Mouse (Mus musculus): ENCODE measurements around the gene Slc19a1.

Slc19a1 gene

DNA sequence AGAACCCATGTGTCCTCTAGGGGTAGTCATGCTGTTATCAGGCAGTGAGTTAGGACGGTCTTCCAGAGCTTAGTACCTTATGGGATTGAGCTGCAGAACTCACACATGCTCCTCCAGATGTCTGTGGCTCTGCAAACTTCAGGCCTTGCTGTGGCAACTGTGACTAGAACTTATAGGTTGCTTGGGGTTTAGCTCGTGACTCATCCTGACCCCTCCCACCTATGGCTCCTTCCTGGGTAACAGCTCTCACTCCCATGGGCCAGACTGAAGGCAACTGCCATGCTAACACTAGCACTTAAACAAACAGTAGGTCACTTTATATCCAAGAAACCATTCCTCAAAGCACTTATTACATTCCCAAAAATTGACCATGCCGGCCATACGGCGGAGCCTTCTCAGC is 1.4 kb upstream of the Slc19a1 start:
- in situ Hi-C loops (cut with MboI; ENCODE audit: unreplicated experiment in 2 of 2): loop anchor here in 1 of 2 experiments (25.0 kb wide), 1 partner anchor 693 kb away; the partner anchor contains the start of gene Dip2a

DNA sequence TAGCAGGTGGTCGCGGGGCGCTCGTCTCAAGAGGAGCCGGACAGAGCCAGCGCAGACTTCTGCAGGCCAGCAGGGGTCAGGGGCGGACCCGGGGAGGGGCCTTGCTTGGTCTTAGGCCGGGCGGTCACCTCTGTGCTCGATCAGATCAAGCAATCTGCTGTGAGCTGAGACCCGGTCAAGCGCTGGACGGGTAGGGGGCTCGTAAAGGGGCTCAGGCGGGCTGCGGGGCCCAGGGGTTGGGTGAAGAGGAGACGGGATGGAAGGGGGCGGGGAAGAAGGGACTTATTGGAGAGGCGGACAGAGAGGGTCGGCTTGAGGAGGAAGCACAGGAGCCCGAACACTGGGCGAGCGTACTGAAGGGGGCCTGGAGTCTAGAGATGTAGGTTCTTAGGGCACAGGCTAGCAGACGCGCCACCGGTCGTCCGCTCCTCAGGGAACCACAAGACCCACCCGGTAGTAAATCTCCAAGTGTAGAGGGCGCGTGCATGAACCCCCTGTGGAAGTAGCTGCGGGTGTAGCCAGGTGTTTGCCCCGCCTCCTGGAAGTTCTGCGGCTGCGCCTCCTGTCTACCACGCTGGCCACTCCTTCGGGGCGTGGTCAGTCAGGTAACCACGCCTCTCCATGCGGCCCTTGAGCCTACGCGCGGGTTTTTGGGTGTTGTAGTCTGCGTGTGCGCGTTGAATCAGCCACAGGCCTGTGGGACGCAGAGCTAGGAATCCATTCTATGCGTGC is 716 bp downstream of the Slc19a1 start:
- in situ Hi-C loops (cut with MboI; ENCODE audit: unreplicated experiment in 2 of 2): loop anchor here in 1 of 2 experiments (25.0 kb wide), 1 partner anchor 695 kb away; the partner anchor contains the start of gene Dip2a

DNA sequence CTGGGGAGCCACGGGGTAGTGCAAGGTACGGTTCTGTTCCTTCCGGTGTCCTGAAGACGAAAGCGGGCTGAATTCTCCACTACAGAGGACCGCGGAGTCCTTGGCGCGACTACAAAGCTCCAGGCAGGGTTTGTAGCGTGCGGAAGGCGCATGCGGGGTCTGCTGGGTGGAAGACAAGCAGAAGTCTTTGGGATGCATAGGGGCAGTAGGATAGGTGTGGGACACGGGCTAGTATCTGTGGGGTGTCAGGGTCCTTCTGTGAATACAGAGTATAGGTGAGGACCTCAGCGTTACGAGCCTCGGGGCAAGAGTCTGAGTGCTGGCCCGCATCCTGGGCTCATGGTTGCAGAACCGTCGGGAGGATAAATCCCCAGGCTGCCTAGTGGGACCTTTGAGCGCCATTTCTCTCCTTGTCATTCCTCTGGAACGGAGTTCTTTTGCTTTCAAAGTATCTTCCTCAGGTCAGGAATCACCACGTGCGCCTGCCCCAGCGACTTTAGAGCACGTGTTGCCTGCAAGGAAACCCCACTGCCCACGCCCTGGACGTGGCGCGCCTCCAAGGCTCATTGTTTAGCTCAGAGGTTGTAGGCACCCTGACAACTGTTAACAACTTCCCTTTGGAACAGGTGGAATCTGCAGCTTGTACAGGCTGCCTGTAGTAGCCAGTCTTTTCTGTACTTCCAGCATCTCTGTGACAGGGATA is 1.4 kb downstream of the Slc19a1 start:
- in situ Hi-C loops (cut with MboI; ENCODE audit: unreplicated experiment in 2 of 2): loop anchor here in 1 of 2 experiments (25.0 kb wide), 1 partner anchor 696 kb away; the partner anchor contains the start of gene Dip2a

DNA sequence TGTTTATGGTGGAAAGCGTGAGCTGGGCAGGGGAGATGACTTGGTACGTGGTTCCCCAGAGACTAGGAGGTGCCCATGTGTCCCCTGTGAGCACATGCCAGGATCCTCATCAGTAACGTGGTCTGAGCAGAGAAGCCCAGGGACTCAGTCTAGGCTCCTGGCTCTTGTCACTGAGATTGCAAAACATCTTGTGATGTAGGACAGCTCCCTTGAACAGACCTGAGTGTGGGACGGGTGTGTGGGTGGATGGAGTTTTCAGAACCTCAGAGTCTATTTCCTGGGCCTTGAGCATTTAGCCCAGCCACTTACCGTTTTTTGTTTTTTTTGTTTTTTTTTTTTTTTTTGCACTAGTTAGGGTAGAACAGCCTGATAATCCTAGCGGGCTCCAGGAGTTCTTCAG is 3.4 kb downstream of the Slc19a1 start:
- in situ Hi-C loops (cut with MboI; ENCODE audit: unreplicated experiment in 2 of 2): loop anchor here in 1 of 2 experiments (25.0 kb wide), 1 partner anchor 698 kb away; the partner anchor contains the start of gene Dip2a

DNA sequence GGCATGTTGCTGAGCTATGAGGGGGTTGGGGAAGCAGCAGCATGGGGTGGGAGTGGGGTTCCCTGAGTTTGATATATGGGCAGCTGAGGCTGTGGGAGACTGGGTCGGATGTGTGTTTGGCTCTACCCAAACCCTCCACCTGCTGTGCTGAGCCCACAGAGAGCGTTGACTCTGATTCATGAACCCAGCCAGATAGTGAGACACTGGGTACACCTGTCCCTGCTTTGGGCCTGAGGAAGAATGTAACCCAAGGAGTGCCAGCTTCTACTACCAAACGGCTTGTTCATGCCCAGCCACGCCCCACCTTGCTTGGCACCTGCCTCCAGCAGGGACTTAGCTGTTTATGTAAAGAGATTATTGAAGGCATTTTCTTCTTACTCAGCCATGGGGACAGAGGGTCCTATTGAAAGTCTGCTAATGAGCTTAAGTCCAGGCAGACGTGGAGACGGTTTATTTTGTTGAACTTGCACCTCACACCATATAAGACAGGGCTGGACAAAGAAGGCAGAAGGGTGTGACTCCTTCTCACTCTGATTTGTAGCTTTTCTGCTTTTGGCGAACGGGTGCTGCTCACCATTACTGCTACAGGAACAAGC is 6.6 kb downstream of the Slc19a1 start:
- in situ Hi-C loops (cut with MboI; ENCODE audit: unreplicated experiment in 2 of 2): loop anchor here in 1 of 2 experiments (25.0 kb wide), 1 partner anchor 701 kb away; the partner anchor contains the start of gene Dip2a

DNA sequence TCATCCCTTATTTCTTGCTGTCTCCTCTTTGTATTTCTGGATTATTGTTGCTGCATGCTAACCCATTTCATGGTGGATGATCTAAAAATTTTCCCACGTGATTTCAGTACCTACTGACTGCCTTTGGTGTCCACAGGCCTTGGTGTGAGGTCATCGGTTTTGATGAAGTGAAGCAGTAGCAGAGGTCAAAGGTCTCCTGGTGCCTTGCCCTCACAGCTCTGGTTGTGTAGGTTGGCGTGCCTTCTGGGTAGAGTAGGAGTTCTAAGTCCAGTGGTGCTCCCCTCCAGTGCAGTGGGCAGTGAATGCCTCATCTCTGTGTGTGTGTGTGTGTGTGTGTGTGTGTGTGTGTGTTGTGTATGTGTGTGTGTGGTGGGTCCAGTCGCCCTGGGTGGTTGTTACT is 16.2 kb downstream of the Slc19a1 start:
- in situ Hi-C loops (cut with MboI; ENCODE audit: unreplicated experiment in 2 of 2): loop anchor here in 1 of 2 experiments (25.0 kb wide), 1 partner anchor 711 kb away; the partner anchor contains the start of gene Dip2a

DNA sequence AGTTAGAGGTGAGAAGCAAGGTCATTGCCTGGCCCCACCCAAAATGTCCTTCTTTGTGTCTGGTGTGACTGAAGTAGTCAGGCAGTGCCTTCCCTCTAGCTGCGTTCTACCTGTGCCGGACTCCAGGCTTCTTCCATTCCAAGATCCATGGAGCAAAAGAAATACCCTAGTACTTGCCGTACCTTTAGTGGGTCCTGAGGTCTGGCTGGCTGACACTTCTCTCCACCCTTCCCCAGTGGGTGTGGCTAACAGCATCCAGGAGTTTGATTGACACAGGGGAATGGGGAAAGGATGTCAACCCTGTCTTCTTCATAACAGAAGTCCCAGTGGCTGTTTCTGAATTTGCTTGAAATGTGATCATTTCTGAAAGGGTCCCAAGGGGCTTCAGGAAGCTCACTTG is 16.6 kb downstream of the Slc19a1 start:
- in situ Hi-C loops (cut with MboI; ENCODE audit: unreplicated experiment in 2 of 2): loop anchor here in 1 of 2 experiments (25.0 kb wide), 1 partner anchor 711 kb away; the partner anchor contains the start of gene Dip2a

DNA sequence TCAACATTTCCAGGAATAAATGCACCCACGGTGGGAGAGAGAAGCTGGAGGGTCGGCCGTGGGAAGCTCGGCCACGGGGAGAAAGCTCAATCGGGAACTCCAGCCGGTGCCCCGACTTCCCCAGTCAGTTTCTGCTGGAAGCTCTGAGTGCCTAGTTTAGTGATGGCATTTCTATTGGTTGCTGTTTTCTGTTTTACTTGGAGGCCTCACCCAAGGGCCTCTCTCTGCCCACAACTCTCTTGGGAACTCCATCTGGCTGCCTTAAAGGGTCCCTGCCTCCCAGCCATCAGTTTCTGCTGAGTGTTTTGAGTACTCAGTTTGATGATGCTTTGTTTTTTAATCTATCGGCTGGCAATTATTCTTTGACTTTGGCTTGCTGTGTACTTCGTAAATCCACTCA is 24.7 kb downstream of the Slc19a1 start:
- in situ Hi-C loops (cut with MboI; ENCODE audit: unreplicated experiment in 2 of 2): loop anchor here in 1 of 2 experiments (10.0 to 25.0 kb wide), 2 partner anchors 458 to 744 kb away; partner anchors contain the start of gene Fam207a

DNA sequence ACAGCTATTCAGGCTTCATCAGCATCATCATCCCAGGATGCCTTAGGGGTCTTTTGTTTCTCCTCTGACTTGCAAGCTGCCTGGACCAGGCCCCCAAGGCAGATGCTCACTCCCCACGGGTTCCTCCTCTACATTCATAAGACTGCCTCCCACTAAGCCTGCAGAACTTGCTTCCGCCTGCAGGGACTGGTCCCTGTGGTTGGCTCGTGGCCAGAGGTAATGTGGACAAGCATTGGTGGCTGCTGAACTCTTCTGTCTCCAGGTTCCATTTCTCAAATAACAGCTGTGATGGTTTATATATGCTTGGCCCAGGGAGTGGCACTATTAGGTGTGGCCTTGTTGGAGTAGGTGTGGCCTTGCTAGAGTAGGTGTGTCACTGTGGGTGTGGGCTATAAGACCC is 29.4 kb downstream of the Slc19a1 start:
- in situ Hi-C loops (cut with MboI; ENCODE audit: unreplicated experiment in 2 of 2): loop anchor here in 1 of 2 experiments (5.0 to 25.0 kb wide), 2 partner anchors 34 to 749 kb away; no protein-coding TSS in a partner anchor

DNA sequence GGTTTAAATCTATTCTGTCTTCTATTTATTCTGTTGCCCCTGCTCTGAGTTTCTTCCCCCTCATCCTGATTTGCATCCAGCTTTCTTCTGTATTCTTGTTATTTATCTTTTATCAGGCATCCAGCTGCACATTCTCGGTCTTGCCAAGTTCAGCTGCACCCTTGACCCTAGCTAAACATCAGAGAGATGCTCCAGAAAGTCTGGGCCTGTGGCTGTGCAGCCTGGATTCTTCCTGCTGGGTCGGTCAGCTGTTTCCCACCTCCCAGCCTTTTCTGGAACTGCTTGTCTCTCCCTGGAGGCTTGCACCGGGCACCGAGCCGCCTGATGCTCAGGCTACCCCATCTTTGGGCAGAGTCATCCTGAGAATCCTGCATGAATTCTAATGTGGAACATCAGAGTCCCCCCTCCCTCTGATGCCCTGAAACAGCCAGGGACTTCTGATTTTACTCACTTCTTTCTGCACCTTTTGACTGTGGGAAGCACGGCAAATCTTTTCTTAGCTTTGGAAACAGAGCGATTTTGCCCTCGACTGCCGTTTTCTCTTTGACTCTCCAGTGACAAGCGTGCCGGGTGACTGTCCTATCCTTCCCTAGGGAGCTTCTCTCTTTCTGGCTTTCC is 30.5 kb downstream of the Slc19a1 start:
- in situ Hi-C loops (cut with MboI; ENCODE audit: unreplicated experiment in 2 of 2): loop anchor here in 1 of 2 experiments (5.0 to 25.0 kb wide), 2 partner anchors 35 to 750 kb away; no protein-coding TSS in a partner anchor

DNA sequence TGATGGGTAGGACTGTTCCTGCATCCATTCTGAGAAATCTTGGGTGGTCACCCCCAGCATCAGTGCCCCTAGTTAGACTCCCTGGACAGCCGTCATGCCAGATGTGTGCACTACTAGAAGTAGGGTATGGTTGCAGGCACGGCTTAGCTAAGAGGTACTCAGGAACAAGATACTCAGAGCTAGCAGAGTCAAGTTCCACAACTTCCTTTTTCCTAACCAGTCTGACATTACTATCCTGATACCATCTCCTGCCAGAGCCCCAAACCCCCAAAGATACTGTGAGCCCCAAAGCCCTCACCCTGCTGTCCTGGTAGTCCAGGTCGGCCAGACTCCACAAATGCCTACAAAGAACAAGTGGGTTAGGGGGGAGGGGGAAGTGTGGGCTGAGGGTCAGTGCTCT is 32.2 kb downstream of the Slc19a1 start:
- in situ Hi-C loops (cut with MboI; ENCODE audit: unreplicated experiment in 2 of 2): loop anchor here in 1 of 2 experiments (5.0 to 25.0 kb wide), 2 partner anchors 37 to 752 kb away; no protein-coding TSS in a partner anchor

DNA sequence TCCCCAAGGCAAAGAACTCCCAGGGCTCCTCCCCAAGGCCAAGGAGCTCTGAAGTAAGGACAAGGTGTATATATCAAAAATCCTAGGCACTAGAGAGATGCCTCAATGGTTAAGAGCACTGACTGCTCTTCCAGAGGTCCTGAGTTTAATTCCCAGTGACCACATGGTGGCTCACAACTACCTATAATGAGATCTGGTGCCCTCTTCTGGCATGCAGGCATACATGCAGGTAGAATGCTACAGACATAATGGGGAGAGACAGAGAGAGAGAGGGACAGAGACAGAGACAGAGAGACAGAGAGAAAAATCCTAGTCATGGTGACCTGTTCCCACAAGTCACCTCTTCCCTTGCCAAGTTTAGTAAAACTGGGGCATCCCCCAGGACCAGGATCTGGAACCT is 32.6 kb downstream of the Slc19a1 start:
- in situ Hi-C loops (cut with MboI; ENCODE audit: unreplicated experiment in 2 of 2): loop anchor here in 1 of 2 experiments (5.0 to 25.0 kb wide), 2 partner anchors 37 to 752 kb away; no protein-coding TSS in a partner anchor

DNA sequence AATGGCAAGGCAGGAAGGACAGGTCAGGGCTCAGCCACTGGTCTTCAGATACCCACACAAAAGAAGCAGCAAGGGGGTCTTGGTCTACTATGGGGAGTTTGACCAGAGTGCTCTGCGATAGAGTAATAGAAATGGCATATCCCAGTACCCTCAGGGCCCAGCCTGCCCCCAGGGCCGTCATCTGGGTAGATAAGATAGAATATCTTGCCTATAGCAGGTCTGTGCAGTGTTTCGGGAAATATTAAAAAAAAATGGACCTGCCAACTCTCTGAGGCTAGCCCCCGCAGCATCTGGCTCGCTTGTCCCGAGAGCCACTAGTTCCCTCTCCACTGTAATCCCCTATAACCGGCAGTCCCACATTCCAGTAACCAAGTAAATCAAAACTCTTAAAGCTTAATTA is 36.4 kb downstream of the Slc19a1 start:
- in situ Hi-C loops (cut with MboI; ENCODE audit: unreplicated experiment in 2 of 2): loop anchor here in 1 of 2 experiments (25.0 kb wide), 1 partner anchor 756 kb away; no protein-coding TSS in a partner anchor

DNA sequence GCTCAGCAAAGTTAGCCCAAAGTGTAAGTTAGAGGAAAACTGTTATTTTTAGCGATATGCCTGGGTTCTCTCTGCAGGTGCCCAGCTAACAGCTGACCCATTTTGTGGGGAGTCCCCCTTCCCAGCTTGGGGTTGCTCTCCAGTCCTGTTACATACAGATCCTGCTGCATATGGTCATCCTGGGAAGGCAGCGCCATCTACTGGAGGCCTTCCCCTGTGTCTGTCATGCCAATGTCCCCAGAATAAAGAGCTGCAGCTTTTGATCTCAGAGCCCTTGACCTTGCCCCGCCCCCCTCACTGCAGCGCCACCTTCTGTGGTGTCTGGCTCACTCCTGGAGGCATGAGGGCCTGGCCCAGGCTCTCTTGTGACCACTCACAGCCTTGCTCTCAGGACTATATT is 38.0 kb downstream of the Slc19a1 start:
- in situ Hi-C loops (cut with MboI; ENCODE audit: unreplicated experiment in 2 of 2): loop anchor here (5.0 to 25.0 kb wide), 3 partner anchors 53 to 758 kb away; no protein-coding TSS in a partner anchor

DNA sequence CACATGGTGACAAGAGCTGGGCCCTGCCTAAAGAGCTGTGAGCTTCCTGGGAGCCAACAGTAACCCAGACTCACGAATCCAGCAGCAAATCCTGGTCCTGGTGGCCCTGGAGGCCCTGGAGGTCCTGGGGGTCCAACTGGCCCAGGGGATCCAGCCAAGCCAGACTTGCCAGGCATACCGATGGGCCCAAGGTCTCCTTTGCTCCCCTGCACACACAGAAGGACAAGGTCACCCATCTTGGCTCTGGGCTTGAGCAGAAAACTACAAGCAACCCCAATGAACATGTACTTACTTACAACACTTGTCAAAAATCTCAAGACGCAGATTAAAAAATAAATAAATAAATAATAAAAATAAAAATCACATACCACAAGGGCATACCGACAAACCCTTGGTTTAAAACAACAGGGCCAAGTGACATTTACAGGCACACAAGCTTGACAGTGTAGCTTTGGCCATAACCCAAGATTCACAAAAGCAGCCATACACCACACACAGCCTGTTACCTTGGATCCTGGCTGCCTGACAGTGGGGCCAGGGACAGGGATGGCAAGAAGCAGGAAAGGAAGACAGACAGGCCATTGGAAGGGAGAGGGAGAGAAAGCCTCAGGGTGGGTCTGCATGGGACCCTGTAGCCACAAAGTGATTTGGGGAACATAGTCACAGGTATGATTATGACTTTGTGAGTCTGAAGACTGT is 42.4 kb downstream of the Slc19a1 start:
- in situ Hi-C loops (cut with MboI; ENCODE audit: unreplicated experiment in 2 of 2): loop anchor here (5.0 to 25.0 kb wide), 3 partner anchors 57 to 762 kb away; no protein-coding TSS in a partner anchor

DNA sequence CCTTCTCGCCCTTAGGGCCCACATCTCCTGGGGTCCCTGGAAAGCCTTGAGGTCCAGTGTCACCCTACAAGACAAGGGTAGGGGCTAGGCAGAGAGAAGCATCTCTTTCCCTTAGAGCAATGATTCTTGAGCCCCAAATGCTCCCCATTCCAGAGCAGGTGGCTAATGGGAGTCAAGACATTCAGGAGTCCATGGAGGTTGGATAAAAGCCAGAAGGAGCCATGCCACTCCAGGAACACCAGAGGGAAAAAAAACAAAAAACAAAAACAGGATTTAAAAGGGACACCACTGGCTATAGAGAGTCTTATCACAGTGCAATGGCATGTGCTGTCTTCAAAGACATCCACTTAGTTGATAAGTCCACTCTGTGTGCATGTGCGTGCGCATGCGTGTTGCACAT is 46.4 kb downstream of the Slc19a1 start:
- in situ Hi-C loops (cut with MboI; ENCODE audit: unreplicated experiment in 2 of 2): no loop called here

DNA sequence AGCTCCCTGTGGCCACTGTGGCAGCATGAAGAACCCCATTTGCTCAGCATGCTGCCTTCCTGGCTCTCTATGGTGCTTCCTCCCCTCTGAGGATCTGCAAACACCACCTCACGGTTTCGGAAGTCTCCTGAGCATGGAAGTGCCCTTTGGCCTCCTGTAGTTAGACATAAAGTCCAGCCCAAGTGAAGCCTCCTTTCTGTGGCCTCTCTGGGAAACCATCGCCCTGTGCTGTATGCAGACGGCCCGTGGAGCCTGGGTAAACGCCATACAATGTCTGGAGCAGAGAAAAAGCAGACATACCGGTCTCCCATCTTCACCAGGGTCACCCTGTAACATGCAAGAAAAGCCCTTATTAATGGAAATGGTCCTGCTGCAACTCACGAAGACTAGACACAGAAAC is 46.9 kb downstream of the Slc19a1 start:
- in situ Hi-C loops (cut with MboI; ENCODE audit: unreplicated experiment in 2 of 2): no loop called here

DNA sequence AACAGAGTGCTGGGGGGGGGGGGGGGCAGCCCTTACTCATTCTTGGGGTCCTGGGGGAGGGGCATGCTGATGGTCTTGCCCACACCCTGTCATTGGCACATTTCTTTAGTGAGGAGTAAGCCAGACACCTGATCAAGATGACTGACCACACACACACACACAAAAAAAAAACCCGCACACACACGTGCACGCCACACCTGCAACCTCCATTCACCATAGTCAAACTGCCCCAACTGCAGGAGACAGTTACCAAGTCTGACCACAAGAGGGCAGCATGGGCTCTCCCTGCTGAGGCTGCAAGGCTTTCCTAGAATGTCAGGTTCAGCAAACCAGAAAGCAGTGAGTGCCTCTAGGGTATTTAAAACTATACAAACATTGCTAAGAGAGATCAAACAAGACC is 50.4 kb downstream of the Slc19a1 start:
- in situ Hi-C loops (cut with MboI; ENCODE audit: unreplicated experiment in 2 of 2): no loop called here

DNA sequence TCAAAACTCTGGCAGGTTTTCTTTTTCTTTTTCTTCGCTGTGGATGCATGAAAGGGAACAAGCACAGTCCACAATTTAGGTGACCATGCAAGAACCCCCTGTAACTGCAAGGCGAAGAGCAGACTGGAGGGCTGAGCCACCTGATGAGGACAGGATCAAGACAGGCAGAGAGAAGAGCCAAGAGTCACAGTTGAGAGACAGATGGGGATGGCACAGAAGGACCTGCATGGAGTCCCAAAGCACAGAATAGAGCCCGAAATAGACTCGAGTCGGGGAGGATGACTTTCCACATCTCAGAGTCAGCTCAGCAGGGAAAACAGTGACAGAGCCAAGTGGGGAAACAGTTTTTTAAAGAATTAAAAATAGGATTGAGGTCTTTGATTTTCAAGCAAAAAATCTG is 50.9 kb downstream of the Slc19a1 start:
- in situ Hi-C loops (cut with MboI; ENCODE audit: unreplicated experiment in 2 of 2): no loop called here

Data from v-Abl transformed pro-B cells (cell line).